Comparison of ENCODE assay signal across 28 mouse cellular contexts in genomic region chr14:123574936-123575335, GRCm38 (mm10). TPM values are rescaled to one million over a fixed set of nuclear protein-coding genes. Genes with fewer than 3 reads are reported as not detected.
"Had no signal": no experiment of that assay in that cellular context is flagged by ENCODE, and none has a peak within 500 bp of the region (broad histone marks: within the 10 kb centered on the region; RNA-seq: fewer than 3 reads in every experiment).

No protein-coding gene starts in this region.

- H3K27ac ChIP-seq: embryonic facial prominence, embryonic 10.5 days; embryonic facial prominence, embryonic 12.5 days; embryonic facial prominence, embryonic 13.5 days; embryonic facial prominence, embryonic 15.5 days; forebrain, embryonic 10.5 days; forebrain, embryonic 12.5 days; forebrain, embryonic 13.5 days; forebrain, embryonic 15.5 days; gastrocnemius, adult 2 months; heart, adult 2 months; heart, embryonic 10.5 days had no signal

- H3K4me3 ChIP-seq: embryonic facial prominence, embryonic 10.5 days; embryonic facial prominence, embryonic 12.5 days; embryonic facial prominence, embryonic 13.5 days; embryonic facial prominence, embryonic 15.5 days; erythroblast, embryonic 14.5 days; forebrain, embryonic 10.5 days; forebrain, embryonic 12.5 days; forebrain, embryonic 13.5 days; forebrain, embryonic 15.5 days; gastrocnemius, adult 2 months; heart, adult 2 months; heart, embryonic 10.5 days had no signal

- DNase-seq: cerebellum, adult 9-10 months; cerebellum, adult 9-11 months; cerebellum, postnatal 10 days; cerebellum, postnatal 14 days; cerebellum, postnatal 25 days; cerebellum, postnatal 36 days; embryo, embryonic 11 days; forebrain, postnatal 0 days; gastrocnemius, adult 2 months; gastrocnemius, postnatal 10 days; gastrocnemius, postnatal 14 days; gastrocnemius, postnatal 25 days; gastrocnemius, postnatal 36 days; heart, adult 11 months; heart, adult 18-20 months; heart, adult 2 months had no signal

- ATAC-seq: forebrain, embryonic 13.5 days; forebrain, embryonic 14.5 days; forebrain, embryonic 15.5 days; forebrain, embryonic 16.5 days; forebrain, postnatal 0 days had no signal

- H3K27me3 ChIP-seq: embryonic facial prominence, embryonic 12.5 days; embryonic facial prominence, embryonic 13.5 days; embryonic facial prominence, embryonic 15.5 days; forebrain, embryonic 12.5 days; forebrain, embryonic 13.5 days; forebrain, embryonic 15.5 days had no signal

- H3K4me1 ChIP-seq: embryonic facial prominence, embryonic 10.5 days; embryonic facial prominence, embryonic 12.5 days; embryonic facial prominence, embryonic 13.5 days; embryonic facial prominence, embryonic 15.5 days; forebrain, embryonic 10.5 days; forebrain, embryonic 12.5 days; forebrain, embryonic 13.5 days; forebrain, embryonic 15.5 days; heart, embryonic 10.5 days had no signal

RNA-seq across cellular contexts. Expression of gene Nalcn, which starts 52.0 kb away (rescaled TPM):
- polyA plus RNA-seq: erythroblast, embryonic 14.5 days; heart, embryonic 10.5 days had no signal
